Mouse (Mus musculus): Measurements from ENCODE around the gene Bbs12.

Gene Bbs12

GRCm38 (mm10) chr3:37312370-37312941 lies at the start of gene Bbs12, which contains the start of gene Cetn4:
TSS of gene Bbs12 (plus strand) at chr3:37312554.
TSS of gene Cetn4 (minus strand) at chr3:37312708.
- peak; percentile 98 for DNase-seq (ENCODE audit: low spot score in 2 of 2)

GRCm38 (mm10) chr3:37268338-37268737 lies 44.0 kb upstream of the Bbs12 start:
- no peak for DNase-seq (ENCODE audit: low spot score in 2 of 2)

GRCm38 (mm10) chr3:37269926-37270325 lies 42.4 kb upstream of the Bbs12 start:
- DNase-seq (ENCODE audit: low spot score in 2 of 2): no peak

GRCm38 (mm10) chr3:37271209-37271608 lies 41.1 kb upstream of the Bbs12 start:
- DNase-seq (ENCODE audit: low spot score in 2 of 2): peak; percentile 55 to 60

GRCm38 (mm10) chr3:37273092-37273491 lies 39.3 kb upstream of the Bbs12 start:
- no peak for DNase-seq (ENCODE audit: low spot score in 2 of 2)

- DNase-seq (ENCODE audit: low spot score in 2 of 2): no peak
These were observed 37.7 kb upstream of the Bbs12 start for GRCm38 (mm10) chr3:37274661-37275060.

GRCm38 (mm10) chr3:37280221-37280620 lies 32.1 kb upstream of the Bbs12 start:
- DNase-seq (ENCODE audit: low spot score in 2 of 2): no peak

- DNase-seq (ENCODE audit: low spot score in 2 of 2): no peak
These were observed 31.5 kb upstream of the Bbs12 start for GRCm38 (mm10) chr3:37280871-37281270.

GRCm38 (mm10) chr3:37282299-37282922 lies 29.9 kb upstream of the Bbs12 start:
- no peak for DNase-seq (ENCODE audit: low spot score in 2 of 2)

- no peak for DNase-seq (ENCODE audit: low spot score in 2 of 2)
These were observed 29.1 kb upstream of the Bbs12 start for GRCm38 (mm10) chr3:37283234-37283633.

- DNase-seq (ENCODE audit: low spot score in 2 of 2): no peak
These were observed 23.1 kb upstream of the Bbs12 start for GRCm38 (mm10) chr3:37289237-37289636.

- DNase-seq (ENCODE audit: low spot score in 2 of 2): no peak
These were observed 21.3 kb upstream of the Bbs12 start for GRCm38 (mm10) chr3:37290881-37291541.

GRCm38 (mm10) chr3:37291929-37292328 lies 20.4 kb upstream of the Bbs12 start:
- DNase-seq (ENCODE audit: low spot score in 2 of 2): no peak

- DNase-seq (ENCODE audit: low spot score in 2 of 2): no peak
These were observed 19.7 kb upstream of the Bbs12 start for GRCm38 (mm10) chr3:37292654-37293053.

GRCm38 (mm10) chr3:37299470-37299869 lies 12.9 kb upstream of the Bbs12 start:
- DNase-seq (ENCODE audit: low spot score in 2 of 2): no peak

GRCm38 (mm10) chr3:37302685-37303084 lies 9.7 kb upstream of the Bbs12 start:
- no peak for DNase-seq (ENCODE audit: low spot score in 2 of 2)

GRCm38 (mm10) chr3:37303392-37304139 lies 8.8 kb upstream of the Bbs12 start:
- no peak for DNase-seq (ENCODE audit: low spot score in 2 of 2)

GRCm38 (mm10) chr3:37311897-37312369 lies 421 bp upstream of the Bbs12 start:
- DNase-seq (ENCODE audit: low spot score in 2 of 2): no peak

GRCm38 (mm10) chr3:37313371-37313770 lies 1.0 kb downstream of the Bbs12 start:
- peak in 1 of 2 experiments; percentile 25 for DNase-seq (ENCODE audit: low spot score in 2 of 2)

GRCm38 (mm10) chr3:37316233-37316632 lies 3.9 kb downstream of the Bbs12 start:
- no peak for DNase-seq (ENCODE audit: low spot score in 2 of 2)

- no peak for DNase-seq (ENCODE audit: low spot score in 2 of 2)
These were observed 12.0 kb downstream of the Bbs12 start for GRCm38 (mm10) chr3:37324310-37324709.
